Mouse (Mus musculus) c-Kit-positive CD71-positive TER-119-negative erythroid progenitor cells, embryonic 14.5 days (primary cell): ENCODE measurements around the gene Arl8a.

ENCODE experiments used
- DNase-seq: peaks from one replicate; pipeline ENCODE4 v3.0.0-alpha.2; 2013; ENCODE audit warnings: low read depth

Arl8a gene

DNA sequence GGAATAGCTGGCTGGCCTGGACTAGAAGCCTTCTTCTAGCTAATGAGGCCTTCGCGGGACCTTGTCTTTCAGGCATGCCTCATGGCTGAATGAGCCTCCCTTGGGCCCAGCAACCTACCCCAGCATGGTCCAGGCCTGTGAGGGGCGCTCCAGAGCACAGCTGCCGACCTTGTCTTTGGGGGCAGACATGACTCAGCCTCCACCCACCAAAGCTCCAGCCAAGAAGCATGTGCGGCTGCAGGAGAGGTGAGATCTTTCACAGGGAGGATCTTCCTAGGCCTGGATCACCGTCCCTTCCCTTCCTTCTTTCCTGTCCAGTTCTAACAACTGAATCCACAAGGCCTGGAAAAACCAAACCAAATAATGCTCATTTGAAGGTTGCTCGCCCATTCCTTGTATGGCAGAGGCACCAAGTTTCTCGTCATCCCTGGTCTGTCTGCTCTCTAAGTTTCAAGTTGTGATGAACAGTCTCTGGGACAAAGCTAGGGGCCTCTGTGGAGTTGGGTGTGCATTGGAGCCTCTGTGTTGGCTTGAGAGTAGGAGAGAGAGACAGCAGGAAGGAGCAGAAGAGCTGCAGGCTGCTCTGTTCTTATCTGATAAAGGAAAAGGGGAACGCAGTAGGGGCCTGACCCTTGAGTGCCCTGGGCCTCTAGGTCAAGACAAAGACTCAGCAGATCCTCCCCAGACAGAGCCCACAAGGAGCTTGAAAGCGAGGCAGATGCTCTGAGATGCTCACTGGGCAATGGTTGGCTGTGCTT, 12.8 kb upstream of the Arl8a start:
- DNase-seq: no peak

- no peak for DNase-seq
Observed at GRCm38 (mm10) chr1:135135111-135135787, 11.4 kb upstream of the Arl8a start.

DNA sequence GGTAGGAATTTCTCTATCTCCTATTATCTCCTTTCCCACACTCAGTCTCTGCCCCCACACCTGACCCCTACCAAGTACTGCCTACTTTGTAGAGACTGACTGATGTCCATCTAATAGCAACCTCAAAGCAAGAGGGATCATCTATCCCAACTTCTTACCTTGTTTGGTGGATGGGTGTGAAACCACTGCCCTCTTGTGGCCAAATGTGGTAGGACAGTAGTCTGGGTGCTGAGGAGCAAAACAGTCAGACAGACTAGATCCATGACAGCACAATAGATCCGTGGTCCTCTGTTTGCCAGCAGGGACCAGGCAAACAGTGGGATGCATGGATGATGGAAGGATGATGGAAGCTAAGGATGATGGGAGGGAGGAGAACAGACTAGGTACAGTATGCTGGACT, 10.1 kb upstream of the Arl8a start:
- peak; percentile 83 for DNase-seq

DNA sequence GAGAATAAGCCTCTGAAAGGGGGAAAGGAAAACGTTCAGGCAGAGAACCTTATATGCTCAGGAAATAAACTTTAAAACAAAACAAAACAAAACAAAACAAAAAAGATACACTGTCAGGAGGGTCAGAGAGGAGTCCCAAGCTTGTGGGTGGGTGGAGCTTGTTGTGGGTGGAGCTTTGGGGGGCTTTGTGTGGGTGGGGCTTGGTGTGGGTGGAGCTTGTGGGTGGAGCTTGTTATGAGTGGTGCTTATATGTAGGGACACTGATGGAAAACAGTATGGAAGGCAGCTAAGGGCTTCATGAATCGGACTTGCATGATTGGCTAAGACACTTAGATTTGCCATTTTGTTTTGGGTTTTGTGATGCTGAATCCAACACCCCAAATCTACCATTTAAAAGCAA, 6.7 kb upstream of the Arl8a start:
- peak; percentile 25 for DNase-seq

GRCm38 (mm10) chr1:135142452-135142851, 4.2 kb upstream of the Arl8a start:
- no peak for DNase-seq

DNA sequence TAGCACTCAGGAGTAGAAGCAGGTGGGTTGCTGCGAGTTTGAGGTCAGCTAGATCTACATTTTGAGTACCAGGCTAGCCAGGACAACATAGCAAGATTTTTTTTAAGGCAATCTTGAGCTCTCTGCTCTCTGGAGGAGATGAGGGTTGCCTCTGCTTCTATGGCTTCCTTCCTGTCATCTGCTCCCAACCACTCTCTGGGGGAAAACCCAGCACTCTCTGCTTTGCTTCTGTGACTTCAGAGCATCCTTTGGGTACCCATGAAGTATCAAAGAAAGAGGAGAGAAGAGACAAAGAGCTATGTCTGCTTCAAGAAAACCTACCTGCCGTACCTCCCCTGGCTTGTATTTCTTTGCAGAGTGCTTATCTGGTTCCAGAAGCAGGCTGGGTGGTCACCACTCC, 2.7 kb upstream of the Arl8a start:
- no peak for DNase-seq

GRCm38 (mm10) chr1:135146946-135147701, 500 bp downstream of the Arl8a start:
- peak; percentile 40 for DNase-seq

DNA sequence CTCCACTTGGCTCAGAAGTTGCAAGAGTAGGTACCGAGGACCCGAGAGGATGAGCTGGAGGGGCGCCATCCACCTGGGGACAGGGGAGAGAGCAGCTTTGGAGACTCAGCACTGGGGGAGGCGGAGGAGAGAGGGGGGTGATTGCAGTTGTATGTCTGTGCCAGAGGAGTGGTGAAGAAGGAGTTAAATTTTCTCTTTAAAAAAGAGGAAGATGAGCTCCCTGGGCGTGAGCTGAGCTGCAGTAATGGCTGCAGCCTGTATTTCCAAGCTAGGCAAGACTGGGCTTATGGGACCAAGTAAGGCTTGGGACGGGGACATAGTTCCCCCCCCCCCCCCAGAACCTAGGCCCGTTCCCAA, 1.1 kb downstream of the Arl8a start:
- DNase-seq: no peak

GRCm38 (mm10) chr1:135148476-135148875, 1.9 kb downstream of the Arl8a start:
- no peak for DNase-seq

DNA sequence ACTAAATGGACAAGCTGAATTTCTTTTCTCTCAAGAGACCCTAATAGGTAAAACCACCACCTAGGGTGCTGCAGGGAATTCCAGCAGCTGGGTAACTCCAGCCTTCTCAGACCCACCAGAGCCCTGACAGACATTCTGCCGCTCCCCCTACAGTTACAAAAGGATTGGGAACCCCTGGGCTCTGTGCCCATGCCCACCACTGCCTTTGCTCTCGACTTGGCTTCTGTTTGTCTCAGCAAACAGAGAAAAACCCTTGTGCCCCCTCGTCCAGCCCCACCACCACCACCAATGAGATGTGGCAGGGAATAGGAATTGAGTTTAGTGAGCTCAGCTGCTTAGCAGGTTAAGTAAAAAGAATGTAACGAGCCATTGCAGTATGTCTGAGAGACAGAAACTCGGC, 2.4 kb downstream of the Arl8a start:
- DNase-seq: no peak

DNA sequence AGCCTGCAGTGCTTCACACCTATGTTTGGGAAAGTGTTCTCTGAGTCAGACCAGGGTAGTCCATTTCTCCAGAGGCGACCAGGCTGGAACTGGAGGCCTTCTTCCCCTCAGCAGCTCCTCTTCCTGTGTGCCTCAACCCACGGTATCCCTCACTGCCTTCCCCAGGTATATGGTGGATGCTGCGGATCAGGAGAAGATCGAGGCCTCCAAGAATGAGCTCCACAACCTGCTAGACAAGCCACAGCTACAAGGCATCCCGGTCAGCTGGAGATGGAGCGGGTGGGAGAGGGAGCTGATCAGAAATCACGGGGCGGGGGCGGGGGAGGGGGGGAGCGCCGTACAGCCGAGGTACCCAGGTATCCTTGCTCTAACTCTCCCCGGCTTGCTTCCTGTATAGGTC, 7.4 kb downstream of the Arl8a start:
- DNase-seq: no peak

- DNase-seq: peak; percentile 78
Observed at GRCm38 (mm10) chr1:135154411-135154959, 7.9 kb downstream of the Arl8a start.

DNA sequence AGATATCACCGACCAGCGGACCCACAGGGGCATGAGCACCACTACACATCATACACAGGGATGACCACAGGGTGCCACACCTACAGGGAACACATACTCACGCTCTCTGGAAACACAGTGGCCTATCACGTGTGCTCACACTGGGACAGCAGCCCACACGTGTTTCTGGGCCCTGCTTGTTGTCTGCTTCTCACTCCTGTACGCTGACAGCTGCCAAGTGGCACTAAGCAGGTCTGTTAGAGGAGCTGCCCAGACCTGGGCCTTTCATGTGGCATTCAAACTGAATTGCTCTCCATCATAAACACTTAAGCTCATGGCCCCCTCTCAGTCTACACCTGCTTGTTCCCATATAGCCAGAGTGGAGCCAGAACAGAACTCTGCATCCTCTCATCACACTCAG, 9.7 kb downstream of the Arl8a start:
- DNase-seq: no peak

DNA sequence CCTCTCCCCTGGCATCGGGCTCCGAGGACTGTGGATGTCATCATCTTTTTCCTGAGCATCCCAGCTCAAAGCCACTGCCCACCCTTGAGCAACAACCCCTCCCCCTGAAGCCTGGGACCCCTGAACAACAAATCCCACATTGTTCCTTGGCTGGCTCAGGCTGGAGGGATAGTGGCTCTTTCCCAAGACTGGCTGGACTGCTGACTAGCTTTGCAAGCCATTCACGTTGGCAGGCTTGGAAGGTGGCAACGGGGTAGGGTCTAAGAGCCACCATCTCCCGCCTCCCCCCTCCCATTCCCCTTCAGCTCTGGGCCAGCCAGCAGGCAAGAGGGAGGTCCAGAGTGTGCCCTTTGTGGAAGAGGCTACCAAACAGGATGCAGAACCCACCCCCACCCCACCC, 12.0 kb downstream of the Arl8a start:
- no peak for DNase-seq

DNA sequence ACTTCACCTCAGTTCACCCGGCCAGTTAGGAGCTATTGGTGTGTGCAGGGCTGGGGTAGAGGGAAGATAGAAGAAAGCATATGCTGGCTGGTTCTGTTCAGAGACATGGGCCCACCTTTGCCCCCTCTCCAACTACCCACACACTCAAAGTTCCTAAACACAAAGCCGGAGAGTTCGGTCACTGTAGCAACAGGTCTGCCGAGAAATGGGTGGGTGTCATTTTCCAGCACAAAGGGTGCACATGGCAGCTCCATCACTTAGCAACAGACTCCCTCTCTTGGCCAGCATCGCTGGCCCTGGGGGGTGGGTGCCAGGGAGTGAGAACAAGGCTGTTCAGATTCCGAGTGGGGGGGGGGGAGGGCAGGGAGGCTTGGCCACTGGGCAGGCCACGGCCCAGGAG, 12.4 kb downstream of the Arl8a start:
- no peak for DNase-seq

- no peak for DNase-seq
Observed at GRCm38 (mm10) chr1:135159556-135160123, 13.0 kb downstream of the Arl8a start.

- DNase-seq: no peak
Observed at GRCm38 (mm10) chr1:135160411-135161050, 13.9 kb downstream of the Arl8a start.

GRCm38 (mm10) chr1:135162720-135163119, 16.1 kb downstream of the Arl8a start:
- no peak for DNase-seq

DNA sequence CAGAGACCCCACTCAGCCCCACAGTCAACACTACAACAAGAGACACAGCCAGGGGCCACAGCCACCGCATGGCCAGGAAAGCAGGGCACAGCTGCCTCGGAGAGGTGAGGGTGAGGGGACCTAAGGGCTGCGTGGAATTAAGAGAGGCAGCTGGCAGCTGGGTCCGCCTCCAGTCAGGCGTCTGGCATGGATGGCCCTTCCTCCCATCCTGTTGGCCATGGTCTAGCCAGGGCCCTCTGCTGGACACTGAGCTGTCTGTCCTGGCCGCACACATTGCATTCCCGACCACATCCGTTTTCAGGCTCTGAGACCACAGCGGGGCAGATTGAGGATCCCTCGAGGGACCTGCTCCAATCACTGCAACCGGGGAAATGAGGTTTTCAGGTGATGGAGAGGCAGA, 20.8 kb downstream of the Arl8a start, which contains the start of gene Gpr37l1:
Gpr37l1 (minus strand) TSS at position 247 of the 400 bp plus-strand sequence.
- no peak for DNase-seq

GRCm38 (mm10) chr1:135168453-135169200, 22.0 kb downstream of the Arl8a start:
- DNase-seq: no peak
